Mouse (Mus musculus) heart, postnatal 36 days (tissue): ENCODE results near the gene Kcnj5. TPM values are rescaled to one million over a fixed set of nuclear protein-coding genes. Genes with fewer than 3 reads are reported as not detected.

ENCODE experiments used
- DNase-seq, 2 experiments: peaks; one replicate each; pipeline ENCODE4 v3.0.0; 2021 to 2022
- intact Hi-C: fragments of 180-260 bp; cut with DNase I; formaldehyde crosslinking; loops from one replicate; pipeline ENCODE4 v1.15.1; 2025
- total RNA-seq, 2 experiments: library from RNA; stranded (reverse); gene quantifications; 2 replicates each; pipeline ENCODE4 v1.2.3; 2021

Gene Kcnj5
- 10 to 100 TPM; 46.2 to 49.6 TPM for total RNA-seq

GRCm38 (mm10) chr9:32344051-32344450 is at the start of gene Kcnj5:
Kcnj5 (minus strand) TSS chr9:32344350.
- peak in 1 of 2 experiments; percentile 22 for DNase-seq
- intact Hi-C loops, result loop anchor here (10.0 kb wide), 1 partner anchor 379 kb away; no protein-coding TSS in a partner anchor

GRCm38 (mm10) chr9:32392716-32393115 is 48.6 kb upstream of the Kcnj5 start:
- intact Hi-C loops, result no loop called here
- no peak for DNase-seq

GRCm38 (mm10) chr9:32391701-32392100 is 47.6 kb upstream of the Kcnj5 start:
- DNase-seq, result no peak
- intact Hi-C loops, result no loop called here

DNA sequence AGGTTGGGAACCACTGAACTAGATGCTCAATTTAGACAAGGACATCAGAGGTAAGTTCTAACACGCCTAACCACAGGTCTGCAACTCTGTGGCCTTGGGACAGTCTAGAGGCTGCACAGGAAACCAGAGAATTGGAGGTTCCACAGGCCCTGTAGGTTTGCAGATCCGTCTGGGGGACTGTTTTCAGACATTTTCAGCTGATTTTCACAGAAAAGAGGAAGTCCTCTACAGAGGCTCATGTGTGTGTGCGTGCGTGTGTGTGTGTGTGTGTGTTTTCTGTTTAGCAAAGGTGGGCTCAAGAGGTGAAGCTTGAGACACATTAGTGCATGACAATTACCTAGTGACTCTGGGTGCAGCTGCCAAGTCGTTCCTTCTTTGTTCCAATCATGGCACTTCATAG is 46.9 kb upstream of the Kcnj5 start:
- intact Hi-C loops, result no loop called here
- DNase-seq, result no peak

DNA sequence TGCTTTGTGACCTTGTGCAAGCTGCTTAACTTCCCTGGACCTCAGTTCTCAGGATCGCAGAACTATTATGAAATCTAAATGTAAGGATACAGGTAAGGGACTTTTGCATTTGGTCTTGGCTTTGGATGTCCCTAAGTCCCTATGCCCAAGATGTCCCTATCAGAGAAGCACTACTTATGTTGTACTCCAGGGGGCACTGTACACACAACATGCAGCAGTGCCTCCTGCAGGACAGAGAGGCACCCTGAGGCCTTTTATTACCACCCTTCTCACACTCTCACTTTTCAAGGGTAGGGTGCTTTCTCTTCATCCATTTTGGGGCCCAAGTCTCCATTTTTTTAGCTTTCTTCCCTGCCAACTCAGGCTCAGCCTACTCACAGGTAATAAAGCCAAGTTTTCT is 44.0 kb upstream of the Kcnj5 start:
- DNase-seq, result no peak
- intact Hi-C loops, result no loop called here

DNA sequence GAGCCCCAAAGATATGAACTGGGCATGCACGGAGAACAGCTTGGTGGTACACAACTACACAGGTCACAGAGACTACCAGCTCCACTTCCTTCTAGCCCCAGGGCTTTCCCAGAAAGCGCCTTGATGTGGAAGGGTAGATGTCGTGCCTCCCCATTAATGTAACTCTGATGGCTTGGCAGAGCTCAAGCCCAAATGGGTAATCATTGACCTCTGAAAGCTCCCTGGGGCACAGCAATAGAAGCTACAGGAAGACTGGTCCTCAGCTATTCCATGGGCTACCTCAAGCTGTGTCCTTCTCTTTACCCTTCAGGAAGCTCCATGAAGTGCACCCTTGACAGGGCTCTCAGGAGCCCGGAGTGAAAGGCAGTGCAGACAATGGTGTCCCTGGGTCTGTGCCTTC is 40.8 kb upstream of the Kcnj5 start:
- intact Hi-C loops, result no loop called here
- no peak for DNase-seq

DNA sequence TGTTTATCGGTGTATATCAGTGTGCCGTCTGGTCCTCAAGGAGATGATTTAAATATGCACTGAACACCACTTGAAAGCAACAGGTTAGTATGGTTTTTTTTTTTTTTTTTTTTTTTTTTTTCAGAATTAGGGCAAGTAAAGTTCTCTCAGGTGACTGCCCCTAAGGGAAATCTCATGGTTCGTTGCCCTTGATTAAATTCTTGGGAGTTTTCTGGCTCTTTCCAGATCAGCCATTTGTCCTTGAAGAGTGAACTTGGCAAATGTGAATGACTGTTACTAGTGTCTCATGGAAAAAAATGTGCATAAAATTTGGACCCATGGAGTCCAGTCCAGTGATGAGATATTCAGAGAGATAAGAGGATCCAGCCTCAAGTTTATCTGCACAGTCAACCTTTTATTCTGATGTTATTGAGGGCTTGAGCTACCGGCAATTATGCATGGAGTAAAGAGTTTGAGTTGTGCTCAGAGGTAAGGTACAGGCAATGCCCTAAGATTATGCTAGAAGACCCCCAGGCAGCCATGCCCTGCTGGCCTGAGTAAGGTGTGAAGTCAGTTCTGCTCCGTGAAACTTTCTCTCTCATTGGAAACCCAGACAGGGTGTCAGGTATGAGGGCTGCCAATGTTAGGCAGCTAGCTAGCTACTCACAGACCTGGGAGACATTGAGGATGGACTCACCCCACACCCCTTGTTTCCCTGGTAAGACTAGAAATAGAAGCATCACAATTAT is 32.9 kb upstream of the Kcnj5 start:
- no peak for DNase-seq
- intact Hi-C loops, result no loop called here

GRCm38 (mm10) chr9:32376031-32376430 is 31.9 kb upstream of the Kcnj5 start:
- no peak for DNase-seq
- intact Hi-C loops, result no loop called here

GRCm38 (mm10) chr9:32373656-32374055 is 29.5 kb upstream of the Kcnj5 start:
- intact Hi-C loops, result no loop called here
- DNase-seq, result no peak

DNA sequence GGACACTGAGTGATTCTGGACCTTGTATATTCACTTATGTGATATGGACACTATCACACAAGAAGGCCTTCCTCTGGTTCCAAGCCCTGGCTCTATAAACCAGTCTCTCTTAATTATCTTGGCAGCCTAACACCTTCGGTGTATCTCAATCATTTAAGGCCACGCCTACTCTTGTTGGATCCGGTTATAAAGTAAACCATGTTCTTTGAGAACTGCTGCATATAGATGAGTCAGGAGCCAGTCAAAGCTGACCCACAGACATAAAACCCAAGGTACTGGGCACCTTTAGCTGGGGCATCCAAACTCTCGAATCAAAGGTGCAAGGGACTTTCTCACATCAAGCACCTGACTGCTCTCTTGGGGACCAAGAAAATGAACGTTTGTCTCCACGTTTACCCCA is 28.1 kb upstream of the Kcnj5 start, which contains the start of gene Kcnj1:
Kcnj1 (plus strand) TSS at position 292 of the 400 bp plus-strand sequence.
- intact Hi-C loops, result no loop called here
- no peak for DNase-seq

DNA sequence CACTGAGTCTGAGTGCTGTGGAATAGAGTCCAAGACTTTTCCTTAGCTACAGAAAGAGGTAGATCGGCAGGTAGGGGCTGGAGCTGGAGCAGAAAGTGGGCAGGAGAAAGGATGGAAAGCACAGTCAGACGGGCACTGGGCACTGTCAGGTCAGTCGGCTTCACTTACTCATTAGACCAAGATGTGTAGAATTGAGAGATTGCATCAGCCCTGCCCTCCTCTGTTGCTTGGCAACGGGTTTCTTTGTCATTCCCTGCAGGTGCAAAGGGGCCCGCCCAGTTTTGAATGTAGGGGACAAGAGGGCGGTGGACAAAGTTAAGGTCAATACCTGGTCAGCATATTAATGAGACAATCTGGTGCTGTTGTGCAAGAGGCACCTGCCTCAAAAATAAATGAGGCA is 25.2 kb upstream of the Kcnj5 start:
- DNase-seq, result no peak
- intact Hi-C loops, result no loop called here

DNA sequence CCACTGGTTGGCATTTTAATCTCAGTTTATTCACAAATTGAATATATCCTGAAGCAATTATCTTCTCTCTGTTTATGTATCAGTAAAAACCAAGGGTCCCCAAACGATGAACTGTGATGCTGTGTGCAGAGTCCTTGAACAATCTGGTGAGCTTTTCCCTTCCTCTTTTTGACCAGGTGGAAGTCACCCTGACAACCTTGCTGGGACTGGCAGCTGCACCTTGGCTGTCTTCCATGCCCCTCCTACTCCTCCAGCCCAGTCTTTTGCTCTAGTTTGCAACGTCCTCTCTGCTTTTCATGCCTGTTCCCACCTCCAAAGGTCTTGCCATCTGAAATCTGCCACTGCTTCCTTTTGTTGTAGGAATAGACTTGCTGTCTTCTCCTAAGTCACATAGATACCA is 24.7 kb upstream of the Kcnj5 start:
- no peak for DNase-seq
- intact Hi-C loops, result no loop called here

GRCm38 (mm10) chr9:32360770-32361169 is 16.6 kb upstream of the Kcnj5 start:
- intact Hi-C loops, result no loop called here
- DNase-seq, result no peak

DNA sequence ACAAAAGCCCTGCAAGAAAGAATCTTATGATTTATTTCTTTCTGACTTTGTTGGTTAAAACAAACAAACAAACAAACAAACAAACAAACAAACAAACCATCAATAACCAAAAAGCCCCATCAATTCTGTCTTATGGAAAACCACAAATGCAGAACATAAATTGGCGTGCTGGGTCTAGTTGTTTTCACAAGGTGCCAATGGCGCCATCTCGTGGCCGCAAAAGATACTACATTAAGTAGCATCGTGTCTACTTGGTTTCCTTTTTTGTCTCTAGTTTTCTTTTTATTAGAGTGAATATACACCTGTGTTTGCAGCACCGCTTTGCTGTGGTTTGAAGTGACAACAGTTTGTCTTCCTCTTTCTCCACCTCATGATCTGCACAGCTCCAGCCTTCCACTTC is 6.2 kb upstream of the Kcnj5 start:
- peak; percentile 74 to 84 for DNase-seq
- intact Hi-C loops, result loop anchor here (1.0 to 5.0 kb wide), 2 partner anchors 78 to 897 kb away; no protein-coding TSS in a partner anchor

DNA sequence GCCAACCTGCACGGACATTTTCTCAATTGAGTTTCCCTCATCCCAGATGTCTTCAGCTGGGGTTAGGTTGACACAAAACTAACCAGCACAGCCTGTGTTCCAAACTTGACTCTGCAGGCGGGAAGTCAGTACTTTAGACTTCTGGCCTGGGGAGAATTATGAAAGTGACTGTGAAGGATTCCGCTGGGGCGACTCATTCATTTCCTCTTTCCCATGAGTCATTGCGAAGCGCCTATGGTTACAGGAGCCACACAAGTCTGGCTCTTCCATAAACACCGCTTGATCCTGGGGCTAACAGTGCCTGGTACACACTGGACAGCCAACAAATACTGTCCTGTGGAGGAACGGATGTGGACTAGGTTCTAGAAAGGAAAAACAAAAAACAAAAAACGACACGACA is 5.2 kb upstream of the Kcnj5 start:
- intact Hi-C loops, result loop anchor here (10.0 kb wide), 1 partner anchor 385 kb away; no protein-coding TSS in a partner anchor

GRCm38 (mm10) chr9:32348096-32348495 is 3.9 kb upstream of the Kcnj5 start:
- DNase-seq, result no peak
- intact Hi-C loops, result loop anchor here (10.0 kb wide), 1 partner anchor 383 kb away; no protein-coding TSS in a partner anchor

More for the DNA sequence above, 5.2 kb upstream of the Kcnj5 start:
- DNase-seq, result no peak

GRCm38 (mm10) chr9:32344489-32344888 is 339 bp upstream of the Kcnj5 start:
- DNase-seq, result no peak
- intact Hi-C loops, result loop anchor here (10.0 kb wide), 1 partner anchor 380 kb away; no protein-coding TSS in a partner anchor

DNA sequence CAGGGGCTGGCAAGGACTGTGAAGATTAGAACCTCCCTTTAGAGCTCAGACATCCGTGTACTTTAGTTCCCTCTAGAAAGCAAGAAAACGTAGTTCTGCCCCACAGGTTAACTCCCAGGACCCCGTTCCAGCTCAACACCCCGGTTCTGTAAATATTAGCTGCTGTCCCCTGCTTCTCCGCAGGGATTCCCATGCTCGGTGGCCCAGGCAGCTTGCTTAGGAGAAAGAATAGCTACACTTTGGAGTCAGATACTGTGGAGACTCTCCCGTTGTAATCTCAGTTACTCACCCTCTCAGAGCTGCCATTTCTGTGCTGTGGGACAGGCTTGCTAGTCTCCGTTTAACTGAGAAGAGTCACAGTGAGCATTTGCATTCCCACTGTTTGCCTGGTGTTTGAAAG is 1.2 kb downstream of the Kcnj5 start:
- no peak for DNase-seq
- intact Hi-C loops, result loop anchor here (2.0 to 10.0 kb wide), 2 partner anchors 30 to 378 kb away; no protein-coding TSS in a partner anchor

DNA sequence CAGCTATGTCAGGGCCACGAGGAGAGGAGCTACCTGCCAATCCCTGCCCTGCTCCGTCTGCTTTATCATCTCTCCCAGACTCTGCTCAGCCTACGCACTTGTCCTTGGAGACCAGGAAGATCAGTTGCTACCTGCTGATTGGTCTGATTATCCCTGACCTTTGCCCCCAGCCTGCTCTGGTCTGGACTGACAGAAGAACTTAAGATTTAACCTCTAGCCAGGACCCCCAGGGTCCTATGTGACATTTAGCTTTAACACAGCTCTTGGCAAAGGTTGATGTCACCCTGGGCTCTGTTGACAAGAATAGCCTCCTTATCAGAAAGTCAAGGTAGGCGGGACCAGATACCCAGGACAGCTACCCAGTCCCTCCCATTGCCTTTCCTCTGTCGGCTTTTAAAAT is 3.3 kb downstream of the Kcnj5 start:
- DNase-seq, result peak; percentile 18 to 51
- intact Hi-C loops, result loop anchor here (10.0 kb wide), 1 partner anchor 376 kb away; no protein-coding TSS in a partner anchor

DNA sequence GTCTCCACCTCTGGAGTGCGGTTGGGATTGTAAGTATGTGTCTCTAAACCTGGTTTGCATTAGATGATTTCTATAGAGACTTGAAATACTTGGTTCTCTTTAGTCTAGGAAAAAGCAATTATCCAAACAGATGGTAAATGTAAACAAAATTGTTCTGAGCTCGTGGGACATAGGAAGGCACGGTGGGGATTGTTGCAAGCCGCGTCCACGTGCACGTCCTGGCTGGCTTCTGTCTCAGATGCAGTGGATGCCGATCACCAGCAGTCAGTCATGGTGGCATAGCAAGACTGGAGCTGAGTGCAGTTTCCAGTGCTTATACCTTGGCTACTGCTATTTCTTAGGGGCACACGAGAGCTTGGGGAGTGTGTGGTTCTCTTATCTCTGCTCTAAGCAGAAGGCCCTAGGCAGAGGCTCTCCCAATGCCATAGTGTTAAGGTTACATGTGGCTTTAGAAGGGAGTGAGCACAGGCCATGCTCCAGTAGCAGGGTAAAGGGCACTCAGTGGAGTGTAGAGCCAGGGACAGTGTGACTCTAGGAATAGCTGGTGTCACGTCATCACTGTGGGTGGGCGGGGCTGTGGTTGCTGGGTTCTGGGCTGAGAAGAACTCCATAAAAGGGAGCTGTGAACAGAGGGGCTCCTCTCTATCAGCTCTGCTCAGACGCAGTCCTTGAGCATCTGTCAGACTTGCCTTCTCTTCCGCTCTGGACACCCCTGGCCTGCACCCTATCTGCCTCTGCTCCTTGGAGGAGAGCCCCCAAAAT is 8.6 kb downstream of the Kcnj5 start:
- intact Hi-C loops, result no loop called here
- DNase-seq, result peak in 1 of 2 experiments; percentile 23

DNA sequence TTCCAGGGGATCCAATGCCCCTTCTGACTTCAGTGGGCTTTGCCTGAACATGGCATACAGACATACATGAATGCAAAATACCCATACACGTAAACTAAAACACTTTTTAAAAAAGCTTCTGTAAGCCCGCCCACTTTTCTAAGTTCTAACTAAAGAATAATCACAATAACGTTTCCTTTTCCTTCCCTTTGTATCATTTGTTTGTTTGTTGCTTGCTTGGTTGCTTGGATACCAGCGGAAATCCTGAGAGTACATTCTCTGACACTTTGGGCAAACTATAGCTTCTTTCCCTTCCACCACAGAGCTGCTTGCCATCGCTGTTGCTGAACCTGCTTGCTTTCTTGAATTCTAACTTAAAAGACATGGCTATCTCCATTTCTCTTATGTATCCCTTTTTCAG is 13.0 kb downstream of the Kcnj5 start:
- DNase-seq, result no peak
- intact Hi-C loops, result no loop called here
